Comparison of ENCODE assay signal across 7 mouse cellular contexts in the genomic region with DNA sequence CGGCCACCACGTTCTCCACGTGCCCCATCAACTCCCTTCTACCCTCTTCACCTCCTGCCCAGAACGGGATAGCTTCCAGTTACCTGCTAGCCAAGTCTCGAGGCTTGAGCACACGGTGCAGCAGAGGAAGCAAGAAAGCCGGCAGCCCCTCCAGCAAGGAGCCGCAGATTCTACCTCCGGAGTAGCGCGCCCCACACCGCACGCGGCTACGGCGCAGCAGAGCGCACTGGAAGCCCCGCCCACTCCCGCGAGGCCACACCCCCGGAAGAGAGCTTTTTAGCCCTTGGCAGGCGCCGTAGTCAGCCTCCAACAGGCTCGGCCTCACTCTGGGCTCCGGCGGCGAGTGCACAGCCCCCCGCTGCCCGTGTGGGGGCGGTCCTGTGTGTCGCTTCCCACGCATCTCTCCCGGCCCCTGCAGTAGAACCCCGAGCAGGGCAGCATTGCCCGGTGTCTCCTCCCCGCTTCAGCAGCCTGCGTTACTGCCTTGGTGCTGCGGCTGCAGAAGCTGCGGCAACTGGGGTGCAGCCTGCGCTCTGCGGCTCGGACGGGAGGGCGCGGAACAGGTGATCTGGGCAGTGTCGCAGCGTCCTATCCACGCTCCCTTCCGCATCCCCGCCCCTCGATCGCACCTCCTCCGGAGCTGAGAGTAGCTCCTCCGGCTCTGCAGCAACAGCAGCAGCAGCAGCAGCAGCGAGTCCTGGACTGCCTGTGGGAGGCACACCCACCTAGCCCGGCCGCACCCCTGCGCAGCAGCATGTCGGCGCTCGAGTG. TPM values are rescaled to one million over a fixed set of nuclear protein-coding genes. Genes with fewer than 3 reads are reported as not detected.
DNase-seq lines count a peak whose midpoint lies in the region; ATAC-seq lines count a peak whose summit lies in the region.

Polr3g (minus strand) TSS at position 239 of the 771 bp plus-strand sequence.
Mblac2 (plus strand) TSS at position 567 of the 771 bp plus-strand sequence.

- peak; percentile 98 for DNase-seq in adrenal gland, postnatal 14 days
- DNase-seq in embryonic facial prominence, embryonic 11.5 days (ENCODE audit: low spot score) = peak; percentile 96
- peak; percentile 92 for DNase-seq in kidney, adult 11 months
- DNase-seq in limb, embryonic 10.5 days (ENCODE audit: low spot score) = peak; percentile 95
- peak; percentile 94 for DNase-seq in spleen, adult 12 weeks (ENCODE audit: low spot score)

- WGBS in embryonic facial prominence, embryonic 11.5 days = 0% methylated on average over 61 of the region's 61 CpGs
- under 1% methylated on average over 59 of the region's 61 CpGs for WGBS in limb, embryonic 10.5 days
- under 1% methylated on average over 61 of the region's 61 CpGs for WGBS in midbrain, embryonic 13.5 days

- H3K9ac ChIP-seq in embryonic facial prominence, embryonic 11.5 days (replicated peaks; ENCODE audit: low read length) = peak within 1 kb of the TSS; percentile 68
- peak within 1 kb of the TSS; percentile 75 for H3K9ac ChIP-seq in midbrain, embryonic 13.5 days (replicated peaks)

- no peak within 1 kb of the TSS; the same call in 1 of the 2 replicates for H3K27ac ChIP-seq in embryonic facial prominence, embryonic 11.5 days (replicated peaks; ENCODE audit: low read depth, low read length)
- peak within 1 kb of the TSS; percentile 86 for H3K27ac ChIP-seq in limb, embryonic 10.5 days
- H3K27ac ChIP-seq in midbrain, embryonic 13.5 days = peak within 1 kb of the TSS; percentile 92

- H3K36me3 ChIP-seq in embryonic facial prominence, embryonic 11.5 days (replicated peaks; ENCODE audit: control insufficient read depth, insufficient read depth, low read depth, low read length) = no peaks in the 10 kb centered on the region
- H3K36me3 ChIP-seq in limb, embryonic 10.5 days = no peaks in the 10 kb centered on the region
- no peaks in the 10 kb centered on the region for H3K36me3 ChIP-seq in midbrain, embryonic 13.5 days

- H3K4me3 ChIP-seq in embryonic facial prominence, embryonic 11.5 days (ENCODE audit: low read depth, low read length) = peak within 1 kb of the TSS; percentile 70
- peak within 1 kb of the TSS; percentile 80 for H3K4me3 ChIP-seq in limb, embryonic 10.5 days
- peak within 1 kb of the TSS; percentile 83 for H3K4me3 ChIP-seq in midbrain, embryonic 13.5 days (replicated peaks)

- H3K4me2 ChIP-seq in embryonic facial prominence, embryonic 11.5 days (ENCODE audit: low read depth, low read length) = peak within 1 kb of the TSS; percentile 98
- H3K4me2 ChIP-seq in midbrain, embryonic 13.5 days (replicated peaks) = peak within 1 kb of the TSS; percentile 97

- H3K9me3 ChIP-seq in embryonic facial prominence, embryonic 11.5 days (replicated peaks; ENCODE audit: control insufficient read depth, low read length) = no peaks in the 10 kb centered on the region
- H3K9me3 ChIP-seq in limb, embryonic 10.5 days (replicated peaks) = no peaks in the 10 kb centered on the region
- H3K9me3 ChIP-seq in midbrain, embryonic 13.5 days = no peaks in the 10 kb centered on the region

- H3K4me1 ChIP-seq in embryonic facial prominence, embryonic 11.5 days (ENCODE audit: control insufficient read depth, insufficient read depth, low read length) = no peaks in the 10 kb centered on the region
- H3K4me1 ChIP-seq in limb, embryonic 10.5 days = peaks cover 18% of the 10 kb centered on the region
- H3K4me1 ChIP-seq in midbrain, embryonic 13.5 days (replicated peaks) = peaks cover 18% of the 10 kb centered on the region

- H3K27me3 ChIP-seq in embryonic facial prominence, embryonic 11.5 days (ENCODE audit: control insufficient read depth, insufficient read depth, low read length) = no peaks in the 10 kb centered on the region
- peaks cover 5% of the 10 kb centered on the region; the same call in 1 of the 2 replicates for H3K27me3 ChIP-seq in limb, embryonic 10.5 days (ENCODE audit: low read depth, poor library complexity, severe bottlenecking)
- peaks cover 3% of the 10 kb centered on the region; the same call in 1 of the 2 replicates for H3K27me3 ChIP-seq in midbrain, embryonic 13.5 days

- ATAC-seq in embryonic facial prominence, embryonic 11.5 days (replicated peaks; ENCODE audit: insufficient number of reproducible peaks, low FRiP score, low TSS enrichment, low read depth) = peak; percentile 97
- ATAC-seq in granulocyte monocyte progenitor cell, adult 5-6 weeks (replicated peaks; ENCODE audit: poor library complexity, severe bottlenecking) = peak; percentile 84
- peak; percentile 97 for ATAC-seq in midbrain, embryonic 13.5 days

RNA-seq across cellular contexts. Expression of gene Polr3g, which starts in this region (rescaled TPM):
- 4.0 and 5.1 TPM in 2 replicates for total RNA-seq in adrenal gland, postnatal 14 days (2021)
- 17.6 and 20.0 TPM in 2 replicates for polyA plus RNA-seq in embryonic facial prominence, embryonic 11.5 days (2014; fragmentation: Nextera tagmentation; extraction: Ambion mirVana)
- 19.8 and 21.8 TPM in 2 replicates for total RNA-seq in granulocyte monocyte progenitor cell, adult 5-6 weeks (2014; fragmentation: Nextera tagmentation)
- 22.9 and 29.7 TPM in 2 replicates for total RNA-seq in granulocyte monocyte progenitor cell, adult 5-6 weeks (2017)
- 20.0 and 21.3 TPM in 2 replicates for polyA plus RNA-seq in limb, embryonic 10.5 days (2016; fragmentation: Nextera tagmentation; extraction: Ambion mirVana)
- 4.1 and 5.5 TPM in 2 replicates for polyA plus RNA-seq in midbrain, embryonic 13.5 days (2015; fragmentation: Nextera tagmentation; extraction: Ambion mirVana)

RNA-seq across cellular contexts. Expression of gene Mblac2, which starts in this region (rescaled TPM):
- total RNA-seq in adrenal gland, postnatal 14 days (2021) = 6.8 and 8.1 TPM in 2 replicates
- 4.3 and 6.4 TPM in 2 replicates for polyA plus RNA-seq in embryonic facial prominence, embryonic 11.5 days (2014; fragmentation: Nextera tagmentation; extraction: Ambion mirVana)
- total RNA-seq in granulocyte monocyte progenitor cell, adult 5-6 weeks (2014; fragmentation: Nextera tagmentation) = 3.3 and 5.9 TPM in 2 replicates
- total RNA-seq in granulocyte monocyte progenitor cell, adult 5-6 weeks (2017) = 2.9 and 3.0 TPM in 2 replicates
- polyA plus RNA-seq in limb, embryonic 10.5 days (2016; fragmentation: Nextera tagmentation; extraction: Ambion mirVana) = 3.4 and 4.4 TPM in 2 replicates
- polyA plus RNA-seq in midbrain, embryonic 13.5 days (2015; fragmentation: Nextera tagmentation; extraction: Ambion mirVana) = 20.3 and 21.7 TPM in 2 replicates
